Mouse (Mus musculus): ENCODE measurements around the gene Ttc16.

Ttc16 gene

DNA sequence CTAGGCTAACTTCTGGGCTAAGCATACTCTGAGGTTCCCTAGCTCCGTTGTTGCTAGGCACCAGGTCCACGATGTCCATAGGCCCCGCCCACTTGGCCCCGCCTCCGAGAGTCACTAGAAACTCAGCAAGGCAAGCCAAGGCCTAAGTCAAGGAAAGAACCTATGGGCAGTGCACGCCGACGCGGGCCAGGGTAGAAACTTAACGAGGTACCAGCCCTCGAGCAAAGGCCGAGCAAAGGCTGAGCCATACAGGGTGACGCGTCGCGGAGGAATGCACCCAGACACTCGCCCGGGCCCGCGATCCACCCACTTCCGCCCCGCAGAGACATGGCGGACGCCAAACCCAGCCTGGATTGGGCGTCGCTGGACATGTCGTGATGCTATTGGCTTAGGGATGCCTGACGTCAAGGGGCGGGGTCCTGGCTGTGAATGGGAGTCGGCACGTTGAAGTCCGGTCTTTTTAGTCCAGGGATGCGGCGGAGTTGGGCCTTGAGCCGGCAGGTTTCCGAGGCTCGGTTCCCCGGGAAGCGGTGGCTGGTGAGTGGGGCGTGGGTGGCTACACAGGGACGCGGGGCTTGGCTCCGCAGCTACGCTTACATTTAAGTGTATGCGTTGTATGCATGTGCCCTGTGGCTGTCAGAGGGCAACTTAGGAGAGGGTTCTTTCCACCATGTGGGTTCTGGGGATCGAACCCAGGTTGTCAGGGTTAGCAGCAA lies at the start of gene Ttc16, which contains the start of gene Ptrh1:
Ttc16 (minus strand) TSS at position 275 of the 716 bp plus-strand sequence.
Ptrh1 (plus strand) TSS at position 428 of the 716 bp plus-strand sequence.
- in situ Hi-C loops (cut with MseI, MboI) = loop anchor here in 1 of 2 experiments (5.0 kb wide), 1 partner anchor 77 kb away; no protein-coding TSS in a partner anchor

GRCm38 (mm10) chr2:32824778-32825177 lies 49.3 kb upstream of the Ttc16 start:
- in situ Hi-C loops (cut with MseI, MboI) = no loop called here

GRCm38 (mm10) chr2:32824181-32824580 lies 48.7 kb upstream of the Ttc16 start:
- in situ Hi-C loops (cut with MseI, MboI) = no loop called here

DNA sequence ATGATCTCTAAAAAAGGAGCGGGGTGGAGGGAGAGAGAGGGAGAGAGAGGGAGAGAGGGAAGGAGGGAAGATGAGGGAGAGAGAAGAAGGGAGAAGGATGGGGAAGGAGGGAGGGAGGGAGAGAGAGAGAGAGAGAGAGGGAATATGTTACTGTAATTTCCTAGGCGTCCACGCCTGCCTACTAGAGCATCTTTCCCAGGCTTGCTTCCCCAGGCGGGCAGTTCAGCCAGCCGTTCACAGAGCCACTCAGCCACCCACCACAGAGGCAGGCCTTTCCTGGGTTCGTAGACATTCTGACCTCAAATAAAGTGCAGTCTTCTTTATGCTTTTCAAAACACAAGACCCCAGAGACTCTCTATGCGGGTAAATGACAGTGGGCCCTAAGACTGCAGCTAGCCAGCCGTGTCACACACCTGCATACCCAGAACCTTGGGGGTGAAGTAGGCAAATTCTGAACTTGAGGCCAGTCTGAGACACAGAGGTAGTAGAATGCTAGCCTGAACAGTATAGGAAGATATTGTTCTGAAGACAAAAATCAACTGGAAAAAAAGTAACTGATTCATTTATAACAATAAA lies 48.2 kb upstream of the Ttc16 start:
- in situ Hi-C loops (cut with MseI, MboI) = no loop called here

GRCm38 (mm10) chr2:32823153-32823552 lies 47.7 kb upstream of the Ttc16 start:
- in situ Hi-C loops (cut with MseI, MboI) = no loop called here

DNA sequence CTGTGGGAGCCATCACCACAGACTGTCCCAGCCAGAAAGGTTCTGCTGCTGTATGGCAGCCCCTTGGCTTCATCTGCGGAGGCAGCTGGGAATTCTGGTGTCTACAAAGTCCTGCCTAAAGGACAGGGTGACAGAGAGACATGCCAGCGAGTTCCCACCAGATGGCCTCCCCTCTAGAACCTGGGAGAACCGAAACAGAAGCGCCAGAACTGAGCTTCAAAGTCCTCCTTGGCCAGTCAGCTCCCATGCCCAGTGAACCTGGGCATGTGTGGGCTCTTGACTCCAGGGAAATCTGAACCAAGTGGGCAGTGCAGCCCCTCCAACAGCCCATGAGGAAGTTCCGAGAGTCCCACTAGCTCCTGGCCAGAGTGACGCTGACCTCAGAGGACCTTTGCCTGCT lies 47.2 kb upstream of the Ttc16 start:
- in situ Hi-C loops (cut with MseI, MboI) = no loop called here

DNA sequence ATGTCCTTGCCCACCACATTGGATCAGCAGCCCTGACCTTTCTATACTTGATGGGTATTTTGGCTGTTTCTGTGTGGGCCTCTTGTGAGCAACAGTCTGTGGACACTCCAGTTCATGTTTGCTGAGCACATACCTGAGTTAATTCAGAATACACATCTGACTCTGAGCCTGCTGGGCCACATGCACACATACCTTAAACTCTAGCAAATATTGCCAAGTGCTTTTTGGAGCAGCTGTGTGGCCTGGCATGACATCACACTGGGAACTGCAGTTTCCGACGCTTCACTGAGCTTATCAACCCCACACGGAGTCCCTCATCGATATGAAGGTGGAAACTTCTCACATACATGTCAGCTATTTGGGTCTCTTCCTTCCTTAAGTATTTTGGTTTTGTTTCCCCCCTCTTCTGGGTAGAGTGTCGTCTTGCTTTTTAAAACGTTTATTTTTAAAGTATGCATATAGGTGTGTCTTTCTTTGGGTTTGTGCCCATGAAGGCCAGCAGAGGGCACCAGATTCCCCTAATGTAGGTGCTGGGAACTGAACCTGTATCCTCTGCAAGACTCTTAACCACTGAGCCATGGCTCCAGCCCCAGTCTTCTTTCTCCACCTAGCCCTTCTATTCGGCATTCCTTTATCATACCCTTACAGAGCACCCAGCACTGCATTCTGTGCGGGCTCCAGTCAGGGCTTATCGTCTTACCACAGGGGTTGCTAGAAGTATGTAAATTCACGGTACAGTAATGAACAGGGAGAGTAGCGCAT lies 45.8 kb upstream of the Ttc16 start:
- in situ Hi-C loops (cut with MseI, MboI) = no loop called here

- in situ Hi-C loops (cut with MseI, MboI) = no loop called here
These were observed 42.8 kb upstream of the Ttc16 start for GRCm38 (mm10) chr2:32818208-32818607.

DNA sequence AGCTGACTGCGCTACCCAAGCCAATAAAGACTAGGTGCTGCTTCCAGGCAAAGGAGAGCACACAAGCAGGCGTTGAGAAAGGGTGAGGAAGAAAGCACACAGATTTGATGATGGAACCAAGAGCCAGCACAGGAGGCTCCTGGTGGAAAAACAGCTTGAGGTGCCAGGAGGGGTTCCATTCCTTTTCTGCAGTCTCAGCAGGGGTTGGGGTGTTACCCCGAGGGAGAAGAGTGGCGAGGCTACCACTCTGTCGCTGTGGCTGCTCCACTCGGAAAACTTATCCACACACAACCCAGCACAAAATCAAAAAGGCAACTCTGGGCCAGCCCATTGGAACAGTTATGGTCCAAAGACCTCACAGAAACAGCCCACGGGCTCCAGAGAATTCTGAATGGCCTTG lies 42.2 kb upstream of the Ttc16 start:
- in situ Hi-C loops (cut with MseI, MboI) = no loop called here

DNA sequence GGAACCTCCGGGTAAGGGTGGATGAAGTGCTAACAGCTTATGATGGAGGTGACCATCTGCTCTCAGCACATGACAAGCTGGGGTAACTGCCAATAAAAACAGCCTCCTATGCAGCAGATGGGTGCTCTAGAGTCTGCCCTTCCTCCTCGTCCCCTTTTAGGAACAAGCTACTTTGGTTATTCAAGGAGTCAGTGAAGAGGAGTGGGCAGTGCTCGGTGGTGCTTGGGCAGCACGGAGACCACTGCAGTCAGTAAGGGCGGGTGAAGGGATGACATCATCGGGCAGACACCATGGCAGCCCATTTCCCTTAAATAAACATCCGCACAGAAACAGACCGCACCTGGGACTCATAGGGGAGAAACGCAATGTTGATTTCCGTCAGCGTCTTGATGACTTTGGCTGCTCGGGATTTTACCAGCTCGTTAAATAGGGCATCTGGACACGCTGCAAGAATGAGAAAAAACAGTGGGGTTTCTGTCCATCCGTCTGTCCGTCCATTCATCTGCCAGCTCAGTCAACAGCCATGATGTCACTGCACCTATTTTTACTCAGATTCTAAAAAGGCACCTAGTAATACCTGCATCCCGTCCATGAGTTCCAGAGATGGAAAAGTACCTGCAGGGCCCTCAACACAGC lies 41.6 kb upstream of the Ttc16 start:
- in situ Hi-C loops (cut with MseI, MboI) = no loop called here

GRCm38 (mm10) chr2:32816497-32816896 lies 41.1 kb upstream of the Ttc16 start:
- in situ Hi-C loops (cut with MseI, MboI) = no loop called here

- in situ Hi-C loops (cut with MseI, MboI) = no loop called here
These were observed 36.5 kb upstream of the Ttc16 start for GRCm38 (mm10) chr2:32811959-32812358.

DNA sequence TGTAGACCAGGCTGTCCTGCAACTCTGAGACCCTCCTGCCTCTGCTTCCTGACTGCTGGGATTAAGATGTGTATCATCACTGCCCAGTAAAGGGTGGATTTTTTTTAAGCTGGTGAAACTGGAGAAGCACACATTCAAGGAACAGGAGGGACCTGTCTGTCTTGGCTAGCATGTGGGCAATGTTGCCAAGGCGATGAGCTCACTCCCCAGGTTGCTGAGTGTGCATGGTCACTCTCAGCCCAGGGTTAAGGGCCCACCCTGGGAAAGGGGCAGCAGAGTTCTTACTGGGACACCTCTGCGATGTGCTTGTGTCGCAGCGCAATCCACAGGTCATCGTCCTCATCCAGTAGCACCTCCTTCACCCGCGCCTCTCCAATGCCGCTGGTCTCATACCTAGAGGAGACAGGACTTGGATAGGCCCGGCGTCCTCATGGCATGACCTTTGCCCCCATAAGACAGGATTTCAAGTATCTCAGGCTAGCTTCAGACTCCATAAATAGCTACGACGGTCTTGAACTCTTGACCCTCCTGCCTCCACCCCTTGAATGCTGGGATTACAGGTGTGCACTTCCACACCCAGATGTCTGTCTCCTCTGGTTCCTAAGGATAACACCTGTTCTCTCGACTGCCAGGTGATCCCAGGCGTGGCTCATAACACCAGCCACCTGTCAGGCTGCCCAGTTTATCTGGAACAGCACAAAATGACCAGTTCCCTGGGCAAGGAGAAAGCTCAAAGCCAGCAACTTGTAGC lies 33.6 kb upstream of the Ttc16 start:
- in situ Hi-C loops (cut with MseI, MboI) = no loop called here

DNA sequence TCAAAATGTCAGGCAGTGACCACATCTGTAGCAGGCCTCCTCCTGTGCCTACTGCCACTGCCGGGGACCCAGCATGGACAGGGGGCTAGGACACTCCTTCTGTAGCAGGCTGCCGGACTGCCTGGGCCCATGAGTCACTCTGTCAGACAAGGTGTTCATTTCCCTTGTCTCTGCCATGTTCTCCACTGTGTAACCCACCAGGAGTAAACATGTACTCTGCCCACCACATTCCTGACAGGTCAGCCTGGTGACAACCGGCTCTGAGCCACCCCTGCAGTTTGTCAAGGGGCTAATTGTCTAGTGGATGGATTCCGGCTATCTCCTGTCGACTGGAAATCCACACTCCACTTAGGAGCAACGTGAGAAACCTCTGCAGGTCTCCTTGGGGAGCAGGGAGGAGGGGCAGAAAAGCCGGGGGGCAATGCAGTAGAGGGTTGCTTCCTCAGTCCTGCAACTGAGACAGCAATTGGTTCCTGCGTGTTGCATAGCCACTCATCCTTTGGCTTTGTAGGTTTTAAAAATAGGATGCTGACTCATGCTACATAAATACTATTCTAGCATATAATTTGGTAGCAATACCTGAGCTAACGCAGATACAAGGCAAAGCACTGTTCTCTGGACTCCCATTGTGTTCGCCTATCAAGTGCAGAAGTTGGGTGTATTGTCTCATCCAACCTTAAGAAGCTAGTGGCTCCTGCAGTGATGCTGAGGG lies 23.0 kb upstream of the Ttc16 start:
- in situ Hi-C loops (cut with MseI, MboI) = loop anchor here in 1 of 2 experiments (10.0 kb wide), 1 partner anchor 46 kb away; the partner anchor contains the start of gene Stxbp1

- in situ Hi-C loops (cut with MseI, MboI) = loop anchor here in 1 of 2 experiments (10.0 kb wide), 1 partner anchor 49 kb away; the partner anchor contains the start of gene Stxbp1
These were observed 20.4 kb upstream of the Ttc16 start for GRCm38 (mm10) chr2:32795748-32796418.

DNA sequence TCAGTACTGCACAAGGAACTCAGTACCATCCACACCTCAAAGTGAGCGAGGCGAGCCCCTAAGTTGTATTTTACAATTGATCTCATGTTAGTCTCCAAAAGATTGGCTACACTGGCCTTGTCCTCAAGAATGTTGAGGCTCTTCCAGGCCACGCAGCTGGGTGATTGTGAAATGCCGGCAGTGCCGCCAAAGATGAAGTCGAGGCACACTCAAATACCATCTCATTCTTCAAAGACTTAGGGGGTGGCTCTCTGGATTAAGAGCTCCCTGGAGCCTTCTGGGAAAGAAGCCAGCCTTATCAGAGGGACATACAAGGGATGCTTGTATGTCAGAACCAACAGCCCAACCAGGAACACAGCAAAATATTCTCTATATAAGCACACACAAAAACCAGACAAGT lies 15.9 kb upstream of the Ttc16 start:
- in situ Hi-C loops (cut with MseI, MboI) = loop anchor here in 1 of 2 experiments (10.0 kb wide), 1 partner anchor 54 kb away; the partner anchor contains the start of gene Stxbp1

- in situ Hi-C loops (cut with MseI, MboI) = no loop called here
These were observed 13.1 kb upstream of the Ttc16 start for GRCm38 (mm10) chr2:32788581-32788980.

DNA sequence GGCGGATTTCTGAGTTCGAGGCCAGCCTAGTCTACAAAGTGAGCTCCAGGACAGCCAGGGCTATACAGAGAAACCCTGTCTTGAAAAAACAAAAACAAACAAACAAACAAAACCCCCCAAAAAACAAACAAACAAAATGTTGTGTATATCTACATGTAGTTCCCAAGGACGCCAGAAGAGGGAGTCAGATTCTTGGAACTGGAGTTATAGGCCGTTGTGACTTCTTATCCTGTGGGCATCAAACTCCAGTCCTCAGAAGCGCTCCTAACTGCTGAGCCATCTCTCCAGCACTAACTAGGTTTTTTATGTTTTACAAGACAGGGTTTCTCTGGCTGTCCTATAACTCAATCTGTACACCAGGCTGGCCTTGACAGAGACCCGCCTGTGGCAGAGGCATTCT lies 11.7 kb upstream of the Ttc16 start:
- in situ Hi-C loops (cut with MseI, MboI) = no loop called here

DNA sequence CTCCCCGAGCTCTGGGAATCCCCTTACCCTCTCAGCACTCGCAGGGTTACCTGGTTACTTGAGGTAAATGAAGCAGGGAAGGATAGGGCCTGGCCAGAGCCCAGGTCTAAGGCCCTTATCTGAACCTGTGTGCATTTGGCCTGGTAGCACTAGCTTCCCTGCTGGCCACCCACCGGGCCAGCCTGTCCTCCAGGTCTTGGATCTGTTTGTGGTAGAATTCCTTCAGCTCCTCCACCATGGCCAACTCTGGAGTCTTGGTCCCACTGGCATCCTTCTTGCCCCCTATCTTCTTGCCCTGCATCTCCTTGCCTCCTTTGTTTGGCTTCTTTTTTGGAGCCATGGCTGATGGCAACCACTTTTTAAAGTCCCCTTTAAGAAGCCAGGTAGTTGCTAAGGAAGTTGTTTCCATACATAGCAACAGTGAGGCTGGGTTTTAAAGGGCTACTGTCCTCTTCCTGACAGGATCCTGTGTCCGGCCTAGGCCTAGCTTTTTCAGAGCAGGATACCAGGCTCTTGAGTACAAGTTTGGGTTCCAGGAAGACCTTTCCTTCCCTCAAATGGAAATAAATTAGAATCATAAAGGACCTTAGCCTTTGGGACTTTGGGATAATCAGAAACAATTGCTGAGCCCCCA lies 8.7 kb upstream of the Ttc16 start, which contains the start of gene Cfap157:
Cfap157 (minus strand) TSS at position 381 of the 634 bp plus-strand sequence.
- in situ Hi-C loops (cut with MseI, MboI) = no loop called here

All from mouse trophoblast stem cell (cell line).